Mouse (Mus musculus) bone marrow macrophage, adult 2 months (primary cell): Measurements from ENCODE around the gene 1700021F05Rik. TPM values are rescaled to one million over a fixed set of nuclear protein-coding genes. Genes with fewer than 3 reads are reported as not detected.
A peak's percentile ranks its signal among the peaks of the same experiment; 100 is the strongest.

Source experiments
- H3K27ac ChIP-seq: 2 replicates; pipeline ENCODE4 v1.5.1; 2012; ENCODE audit warnings: low read depth, low read length; ENCODE audit not compliant: insufficient read depth
- H3K4me1 ChIP-seq: 2 replicates; pipeline ENCODE4 v1.6.1; 2012; ENCODE audit warnings: low read length; ENCODE audit not compliant: control insufficient read depth, insufficient read depth
- H3K4me3 ChIP-seq: 2 replicates; pipeline ENCODE4 v1.5.1; 2012; ENCODE audit warnings: mild to moderate bottlenecking, low read length, moderate library complexity; ENCODE audit not compliant: insufficient read depth
- CTCF ChIP-seq: IDR thresholded peaks from 2 replicates; pipeline ENCODE4 v1.5.1; 2012; ENCODE audit warnings: low read depth, mild to moderate bottlenecking, low read length, moderate library complexity
- POLR2A ChIP-seq: IDR thresholded peaks from 2 replicates; pipeline ENCODE4 v1.6.1; 2012; ENCODE audit warnings: mild to moderate bottlenecking, low read depth, low read length, borderline replicate concordance
- polyA plus RNA-seq: library from polyadenylated mRNA; stranded (reverse); fragments of >200 nt; gene quantifications from 2 replicates; pipeline ENCODE4 v1.2.4, GENCODE M21; 2012; ENCODE audit not compliant: missing spikeins, insufficient read depth, insufficient read length

1700021F05Rik gene
- polyA plus RNA-seq = 29.8 and 39.4 TPM in 2 replicates

DNA sequence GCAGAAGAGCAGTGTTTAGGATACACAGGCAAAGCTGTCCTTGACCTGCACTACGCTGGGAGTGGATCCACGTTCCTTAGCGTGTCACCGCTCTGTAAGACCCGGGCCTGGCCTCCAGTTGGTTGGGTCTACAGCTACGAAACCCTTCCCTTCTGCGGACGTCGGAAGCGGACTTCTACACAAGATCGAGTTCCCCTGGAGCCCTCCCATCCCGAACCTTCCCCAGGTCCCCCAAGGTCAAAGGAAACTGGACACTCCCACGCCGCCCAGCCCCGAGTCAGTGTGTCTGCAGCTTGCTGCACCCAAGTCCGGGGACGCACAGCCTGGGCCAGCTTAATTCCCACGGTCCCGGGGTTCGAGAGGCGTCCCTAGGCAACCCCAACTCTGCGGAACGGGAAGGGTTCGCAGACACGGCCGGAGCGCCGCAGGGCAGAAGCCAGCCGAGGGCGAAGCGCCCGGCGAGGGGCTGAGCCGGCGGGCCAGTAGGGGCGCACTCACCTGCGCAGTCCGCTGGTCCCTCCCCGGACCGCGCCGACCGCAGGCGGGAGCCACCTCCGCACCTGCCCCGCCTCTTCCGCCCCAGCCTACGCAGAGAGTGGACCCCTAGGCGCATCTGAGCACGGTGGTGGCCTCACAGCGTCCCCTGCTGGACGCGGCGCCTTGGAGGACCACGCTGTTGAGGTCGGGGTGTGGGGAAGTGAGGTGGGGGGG is at the start of gene 1700021F05Rik:
Gene 1700021F05Rik (minus strand): TSS at position 553 of the 711 bp plus-strand sequence.
- peaks cover 9% of the 10 kb centered on the region for H3K4me1 ChIP-seq
- TF ChIP-seq POLR2A = peak; percentile 20; the same call in 1 of the 2 replicates
- TF ChIP-seq CTCF = peak; percentile 31; the same call in 1 of the 2 replicates
- H3K4me3 ChIP-seq = peak within 1 kb of the TSS; percentile 90
- H3K27ac ChIP-seq = peak within 1 kb of the TSS; percentile 40

DNA sequence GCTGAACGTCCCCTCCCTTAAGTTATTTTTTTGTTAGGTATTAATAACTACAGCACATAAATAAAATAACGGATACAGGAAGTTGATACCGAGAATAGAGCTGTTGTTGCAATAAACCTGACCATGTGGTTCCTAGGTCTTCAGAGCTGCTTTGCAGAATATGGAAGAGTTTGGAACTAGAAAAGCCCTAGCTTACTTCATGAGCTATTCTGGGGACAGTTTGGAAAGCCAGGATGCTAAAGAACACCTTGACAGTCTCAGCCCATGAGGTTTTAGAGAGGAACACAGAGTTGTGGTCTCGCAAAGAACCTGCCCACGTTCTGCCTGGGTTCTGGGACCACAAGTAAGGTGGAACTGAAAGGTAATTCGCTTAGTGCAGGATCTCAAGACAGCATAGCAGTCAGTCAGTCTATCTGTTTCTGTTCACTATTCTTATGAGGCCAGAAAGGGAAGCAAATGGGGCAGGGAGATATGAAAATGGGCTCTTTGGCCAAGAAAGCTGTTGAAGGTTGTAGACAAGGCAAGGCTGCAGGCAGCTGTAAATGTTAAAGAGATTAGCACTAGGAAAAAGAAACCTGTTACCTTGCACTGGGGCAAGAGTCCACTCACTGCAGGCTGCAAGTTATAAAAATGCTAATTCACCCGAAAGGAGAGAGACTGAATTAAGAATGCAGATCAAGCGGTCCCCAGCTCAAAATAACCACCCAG is 47.8 kb upstream of the 1700021F05Rik start:
- Histone ChIP-seq H3K4me3 (no peak overlapping the region), H3K27ac (no peak overlapping the region), H3K4me1 (peaks cover 10% of the 10 kb centered on the region)
- no peak for TF ChIP-seq POLR2A
- no peak for TF ChIP-seq CTCF

DNA sequence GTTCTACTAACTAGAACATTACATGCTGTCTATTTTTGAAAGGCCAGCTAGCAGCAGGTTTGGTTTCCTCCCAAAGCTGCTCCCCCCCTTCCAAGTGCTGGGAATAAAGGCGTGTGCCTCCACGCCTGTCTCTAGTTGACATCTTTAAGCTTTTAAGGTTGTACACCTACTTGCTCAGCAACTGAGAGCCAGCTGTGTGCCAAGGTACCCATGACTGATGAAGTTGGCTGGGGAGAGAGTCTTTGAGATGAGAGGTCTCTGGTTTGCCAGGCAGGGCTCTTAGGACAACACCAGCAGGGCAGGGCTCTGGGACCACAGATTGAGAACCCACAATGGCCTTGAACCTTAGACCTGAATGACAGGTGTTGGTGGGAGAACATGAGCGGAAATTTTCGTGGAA is 43.7 kb upstream of the 1700021F05Rik start:
- H3K4me1 ChIP-seq = peaks cover 10% of the 10 kb centered on the region
- no peak for TF ChIP-seq POLR2A
- TF ChIP-seq CTCF = no peak
- no peak overlapping the region for H3K4me3 ChIP-seq
- no peak overlapping the region for H3K27ac ChIP-seq

DNA sequence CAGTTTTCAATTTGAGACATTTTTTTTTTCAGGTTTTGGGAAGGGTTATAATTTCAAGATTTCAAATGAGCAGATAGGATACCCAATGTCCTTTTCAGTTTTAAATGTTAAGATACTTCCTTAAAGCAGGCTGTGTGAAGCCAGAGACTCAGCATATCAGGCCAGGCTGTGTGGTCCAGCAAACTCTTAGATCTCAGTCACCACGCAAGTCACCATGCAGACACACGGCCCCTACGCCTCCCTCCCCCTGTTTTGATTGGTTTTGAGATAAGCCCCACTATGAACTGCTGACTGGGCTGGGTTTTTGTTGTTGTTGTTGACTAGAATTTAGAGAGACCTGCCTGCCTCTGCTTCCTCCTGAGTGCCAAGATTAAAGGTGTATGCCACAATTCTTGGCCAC is 40.5 kb upstream of the 1700021F05Rik start:
- H3K4me3 ChIP-seq = no peak overlapping the region
- H3K27ac ChIP-seq = no peak overlapping the region
- no peaks in the 10 kb centered on the region for H3K4me1 ChIP-seq
- TF ChIP-seq CTCF = no peak
- no peak for TF ChIP-seq POLR2A

DNA sequence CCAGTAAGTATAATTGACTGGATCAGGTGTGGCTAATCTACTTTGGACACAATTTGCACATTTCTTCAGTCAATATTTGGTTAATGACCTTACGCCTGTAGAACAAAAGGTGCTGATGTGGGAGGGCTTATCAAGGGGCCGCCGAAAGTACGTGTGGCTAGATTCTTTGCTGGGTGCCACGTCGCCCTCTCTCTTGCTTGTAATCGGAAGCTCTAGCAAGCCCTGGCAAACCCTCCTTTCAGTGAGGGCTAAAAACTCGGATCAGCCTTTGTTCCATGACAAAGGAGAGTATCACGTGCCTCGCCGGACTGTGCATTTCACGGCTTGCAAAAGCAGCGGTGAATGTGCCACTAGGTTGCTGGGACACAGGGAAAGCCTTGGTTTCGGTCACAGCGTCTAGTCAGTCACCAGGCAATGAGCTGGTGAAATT is 39.9 kb upstream of the 1700021F05Rik start:
- H3K27ac ChIP-seq = no peak overlapping the region
- TF ChIP-seq CTCF = no peak
- TF ChIP-seq POLR2A = no peak
- no peaks in the 10 kb centered on the region for H3K4me1 ChIP-seq
- H3K4me3 ChIP-seq = no peak overlapping the region

DNA sequence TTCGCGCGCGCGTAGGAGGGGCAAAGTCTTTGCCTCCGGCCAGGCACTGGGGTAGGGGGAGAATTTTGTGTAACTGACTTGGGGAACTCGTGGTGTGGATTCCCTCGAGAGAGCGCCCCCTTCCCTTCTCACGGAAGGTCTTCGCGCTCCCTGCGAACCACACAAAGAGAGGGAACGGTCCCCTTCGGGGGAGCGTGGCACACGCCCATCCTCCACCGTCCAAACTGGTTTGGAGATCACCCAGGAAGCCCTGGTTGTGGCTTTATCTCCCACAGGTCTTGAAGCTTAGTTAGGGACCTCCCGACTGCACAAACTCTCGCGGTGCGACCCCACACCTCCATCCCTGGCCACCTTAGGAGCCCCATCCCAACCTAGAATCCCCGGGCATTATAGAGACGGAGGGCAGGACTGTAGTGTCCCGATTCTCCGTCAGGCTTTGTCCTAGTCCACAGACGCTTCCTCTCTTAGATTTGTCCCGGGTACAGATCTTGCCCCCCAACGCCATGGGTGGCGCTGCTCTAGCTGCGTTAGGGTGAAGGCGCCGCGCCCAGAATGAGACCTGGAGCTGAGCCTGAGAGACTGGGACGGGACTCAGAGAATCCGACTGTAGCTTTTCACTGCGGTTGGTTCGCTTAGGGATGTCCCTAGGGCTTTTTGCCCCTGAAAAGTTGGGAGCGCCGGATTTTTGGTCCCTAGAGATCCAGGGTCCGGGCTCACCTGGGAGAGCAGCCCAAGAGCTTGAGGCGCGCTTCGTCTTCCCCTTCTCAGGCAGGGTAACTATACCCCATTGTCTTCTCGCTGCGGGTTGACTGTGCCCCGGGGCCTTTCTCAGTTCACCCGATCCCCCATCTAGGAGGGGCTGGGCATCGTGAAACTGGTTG is 38.8 kb upstream of the 1700021F05Rik start:
- Histone ChIP-seq H3K4me1 (no peaks in the 10 kb centered on the region), H3K27ac (no peak overlapping the region)

DNA sequence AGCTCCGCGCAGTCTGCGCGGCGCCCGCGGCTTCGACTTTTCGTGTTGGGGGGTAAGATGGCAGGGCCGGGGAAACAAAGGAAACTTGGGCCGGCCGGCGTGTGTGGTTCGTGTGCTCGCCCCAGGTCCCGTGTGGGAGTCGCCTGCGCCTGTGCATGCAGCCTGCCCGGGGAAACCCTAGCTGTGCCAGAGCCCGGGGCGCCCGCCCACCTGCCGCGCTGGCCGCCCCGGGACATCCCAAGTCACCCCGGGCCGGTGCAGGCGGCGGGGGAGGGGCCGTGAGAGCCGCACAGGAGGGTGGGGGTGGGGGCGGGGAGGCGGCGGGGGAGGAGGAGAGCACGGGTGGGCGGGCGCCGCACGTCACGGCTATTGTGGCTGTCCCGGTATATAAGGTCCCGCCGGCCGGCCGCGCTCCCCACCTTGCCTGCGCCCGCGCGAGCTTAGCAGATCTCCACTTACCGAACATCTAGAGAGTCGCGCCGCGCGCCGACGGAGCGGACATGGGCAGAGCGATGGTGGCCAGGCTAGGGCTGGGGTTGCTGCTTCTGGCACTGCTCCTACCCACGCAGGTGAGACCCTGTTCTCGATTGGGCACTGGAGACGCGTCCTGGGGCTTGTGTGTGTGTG is 38.1 kb upstream of the 1700021F05Rik start:
- no peaks in the 10 kb centered on the region for H3K4me1 ChIP-seq
- peak overlapping the region; percentile 60 for H3K4me3 ChIP-seq
- H3K27ac ChIP-seq = no peak overlapping the region
- TF ChIP-seq POLR2A = no peak
- no peak for TF ChIP-seq CTCF

More for the DNA sequence above, 38.8 kb upstream of the 1700021F05Rik start:
- TF ChIP-seq CTCF (no peak), POLR2A (no peak)
- H3K4me3 ChIP-seq = peak overlapping the region; percentile 60

DNA sequence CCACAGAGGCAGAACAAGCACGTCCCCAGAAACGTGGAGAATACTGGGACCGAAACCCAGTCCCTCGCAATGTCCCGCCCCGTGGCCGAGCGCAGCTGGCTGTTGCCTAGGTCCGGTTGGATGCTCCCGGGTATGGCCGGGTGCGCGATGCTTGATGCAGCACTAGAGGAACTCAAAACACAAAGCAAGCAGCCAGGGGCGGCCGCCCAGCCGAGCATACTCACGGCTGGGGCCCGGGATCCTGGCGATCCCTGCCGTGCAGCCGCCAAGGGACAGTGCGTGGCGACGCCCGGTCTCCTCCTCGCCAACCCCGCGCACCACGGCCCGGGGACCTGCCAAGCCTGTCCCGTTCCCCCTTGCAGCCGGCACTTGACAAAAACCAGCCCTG is 37.6 kb upstream of the 1700021F05Rik start:
- no peak overlapping the region for H3K27ac ChIP-seq
- no peak for TF ChIP-seq CTCF
- no peak for TF ChIP-seq POLR2A
- no peaks in the 10 kb centered on the region for H3K4me1 ChIP-seq
- peak overlapping the region; percentile 60 for H3K4me3 ChIP-seq

DNA sequence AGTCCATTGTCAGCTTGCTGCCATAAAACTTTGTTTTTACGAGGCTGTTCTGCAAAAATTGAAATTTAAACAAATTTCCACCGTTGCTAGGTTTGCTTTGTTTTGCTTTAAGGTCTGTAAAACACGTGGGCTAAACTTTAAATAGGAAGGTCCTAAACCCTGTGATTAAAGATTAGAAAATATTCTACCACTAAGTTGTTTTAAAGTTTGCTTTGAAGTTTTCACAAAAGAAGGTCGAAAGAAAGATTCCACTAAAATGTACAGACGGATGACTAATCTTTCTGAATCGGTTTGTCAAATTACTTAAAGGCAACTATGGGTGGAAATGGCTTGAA is 37.2 kb upstream of the 1700021F05Rik start, which contains the start of gene Cd24a:
Gene Cd24a (plus strand): TSS at position 288 of the 335 bp plus-strand sequence.
- no peaks in the 10 kb centered on the region for H3K4me1 ChIP-seq
- H3K4me3 ChIP-seq = peak within 1 kb of the TSS; percentile 60
- TF ChIP-seq CTCF (no peak), POLR2A (no peak)
- no peak within 1 kb of the TSS for H3K27ac ChIP-seq
